Mouse (Mus musculus) MN1 (cell line): ENCODE results near the gene 1700037H04Rik.

Source experiments
- DNase-seq: peaks from one replicate; pipeline ENCODE4 v3.0.0-alpha.2; 2016; ENCODE audit warnings: low spot score

The 1700037H04Rik gene

DNA sequence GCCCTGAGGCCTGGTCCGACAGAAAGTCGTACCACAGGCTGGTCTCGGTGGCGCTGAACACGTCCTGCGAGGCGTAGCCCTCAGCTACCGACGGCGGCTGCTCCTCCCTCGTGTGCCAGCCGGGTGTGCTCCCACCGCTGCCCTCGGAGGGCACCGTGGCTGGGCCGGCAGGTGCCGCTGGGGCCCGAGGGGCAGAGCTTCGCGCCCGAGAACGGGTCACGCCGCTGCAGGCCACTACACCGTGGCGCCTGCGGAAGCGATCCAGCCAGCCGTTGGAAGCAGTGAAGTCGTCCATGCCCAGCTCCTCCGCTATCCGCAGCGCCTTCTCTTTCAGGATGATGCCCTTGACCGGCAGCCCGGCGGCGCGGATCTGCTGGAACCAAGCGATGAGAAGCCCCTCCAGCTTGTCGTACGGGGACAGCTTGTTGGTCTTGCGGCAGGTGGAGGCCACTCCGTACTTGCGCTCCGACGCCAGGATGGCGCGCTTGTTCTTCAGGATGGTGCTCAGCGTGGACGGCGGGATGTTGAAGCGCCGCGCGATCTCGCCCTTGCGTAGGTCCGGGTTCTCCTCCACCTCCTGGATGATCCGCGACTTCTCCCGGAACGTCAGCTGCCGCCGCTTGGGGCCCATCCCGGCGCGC lies 19.5 kb upstream of the 1700037H04Rik start:
- peak; percentile 79 for DNase-seq

- DNase-seq, result no peak
These were observed 19.0 kb upstream of the 1700037H04Rik start for GRCm38 (mm10) chr2:131178828-131179245.

- no peak for DNase-seq
These were observed 18.1 kb upstream of the 1700037H04Rik start for GRCm38 (mm10) chr2:131177932-131178331.

DNA sequence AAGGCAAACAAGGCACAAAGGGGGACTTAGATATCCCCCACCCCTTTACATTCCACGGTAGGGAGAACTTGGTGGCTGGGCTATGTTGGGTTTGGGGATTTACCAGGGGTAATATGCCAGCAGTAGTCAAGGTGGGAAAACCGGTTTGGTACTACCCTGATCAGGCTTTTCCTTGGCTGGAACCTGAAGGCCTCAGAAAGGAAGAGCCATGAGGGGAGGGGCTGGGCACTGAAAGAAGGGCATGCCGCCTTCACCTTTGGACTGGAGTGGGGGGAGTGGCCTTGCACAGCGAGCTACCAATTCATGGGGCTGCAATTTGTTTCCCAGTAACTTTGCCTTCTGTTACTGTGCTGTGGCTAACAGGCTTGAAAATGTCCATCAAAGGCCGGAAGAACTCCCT lies 16.6 kb upstream of the 1700037H04Rik start:
- DNase-seq, result no peak

DNA sequence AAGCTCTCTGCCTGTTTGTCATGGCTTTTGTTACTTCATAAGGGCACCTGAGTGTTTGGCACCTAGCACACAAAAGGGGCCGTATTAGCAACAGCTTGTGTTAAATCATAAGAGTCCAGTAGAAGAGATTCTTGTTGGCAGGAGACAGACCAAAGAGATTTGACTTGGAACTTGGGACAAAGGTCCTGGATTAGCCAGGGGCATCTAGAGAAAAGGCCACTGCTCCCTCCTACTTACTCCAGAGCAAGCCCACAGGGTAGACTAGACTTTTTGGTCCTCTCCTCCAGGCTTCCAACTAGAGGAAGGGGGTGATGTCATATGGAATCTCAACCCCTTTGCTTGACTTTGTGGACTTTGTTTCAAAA lies 16.0 kb upstream of the 1700037H04Rik start:
- DNase-seq, result no peak

GRCm38 (mm10) chr2:131175286-131175944 lies 15.5 kb upstream of the 1700037H04Rik start:
- no peak for DNase-seq

DNA sequence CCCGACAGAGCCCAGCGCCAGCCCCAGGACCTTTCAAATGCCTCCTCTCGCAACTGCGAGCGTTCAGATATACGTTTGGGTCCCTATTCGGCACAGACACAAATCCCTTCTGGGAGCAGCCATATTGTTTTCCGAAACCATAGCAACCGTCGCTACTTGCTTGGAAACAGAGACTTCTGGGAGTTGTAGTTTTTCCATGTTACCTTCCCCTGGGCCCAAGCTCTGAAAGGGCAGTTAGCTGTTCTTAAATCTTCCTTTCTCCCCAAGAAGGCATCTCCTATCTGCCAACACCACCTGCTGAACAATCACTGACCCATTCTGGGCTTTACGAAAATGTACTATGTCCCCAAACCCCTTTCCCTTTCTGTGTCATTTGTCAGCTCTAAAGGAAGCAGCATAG lies 14.8 kb upstream of the 1700037H04Rik start:
- peak; percentile 81 for DNase-seq

DNA sequence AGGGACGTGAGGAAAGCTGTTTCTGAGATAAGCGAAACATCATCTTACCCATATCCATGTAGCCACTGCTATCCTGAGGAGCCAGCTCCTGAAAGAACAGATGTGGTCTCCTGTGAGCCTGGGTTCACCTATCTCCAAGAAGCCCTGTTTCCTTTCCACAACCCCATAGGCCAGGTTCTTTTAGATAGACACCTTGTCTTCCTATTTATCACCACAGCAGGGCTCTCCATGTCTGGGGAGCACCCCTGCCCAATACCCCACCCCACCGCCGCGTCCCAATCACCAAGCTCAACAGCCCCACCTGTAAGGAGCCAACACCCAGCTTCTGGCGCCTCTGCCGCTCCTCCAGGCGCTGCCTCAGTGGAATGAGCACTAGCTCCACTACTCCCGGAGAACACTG lies 12.4 kb upstream of the 1700037H04Rik start:
- no peak for DNase-seq

DNA sequence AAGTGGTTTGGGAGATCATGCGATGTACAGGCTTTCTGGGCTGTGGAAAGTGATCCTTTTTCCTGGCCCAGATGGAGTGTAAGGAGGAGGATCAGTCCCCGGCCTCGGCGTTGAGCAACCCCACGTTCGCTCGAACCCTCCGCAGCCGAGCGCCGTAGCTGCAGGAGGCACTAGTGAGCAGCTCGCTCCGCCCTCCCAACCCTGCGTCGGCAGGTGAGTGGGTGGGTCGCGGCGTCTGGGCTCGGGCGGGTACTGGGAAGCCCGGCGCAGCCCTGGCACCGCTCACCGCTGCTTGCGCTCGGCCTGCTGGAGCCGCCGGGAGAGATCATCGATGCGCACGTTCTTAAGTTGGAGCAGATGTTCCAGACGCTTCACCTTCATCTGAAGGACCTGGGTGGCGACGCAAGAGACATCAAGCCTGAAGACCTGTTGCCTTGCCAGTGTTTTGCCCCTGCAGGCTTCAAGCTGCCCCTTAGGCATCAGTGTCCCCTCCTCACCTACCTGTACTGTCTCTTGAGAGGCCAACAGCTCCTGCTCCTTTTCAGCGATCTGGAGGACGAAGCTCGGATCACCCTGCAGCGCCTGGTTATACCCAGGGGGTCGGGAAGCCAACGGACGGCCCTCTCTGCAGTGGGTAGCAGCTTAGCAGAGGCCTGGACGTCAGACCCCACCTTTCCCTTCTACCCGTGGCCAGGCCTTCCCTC lies 11.7 kb upstream of the 1700037H04Rik start:
- no peak for DNase-seq

DNA sequence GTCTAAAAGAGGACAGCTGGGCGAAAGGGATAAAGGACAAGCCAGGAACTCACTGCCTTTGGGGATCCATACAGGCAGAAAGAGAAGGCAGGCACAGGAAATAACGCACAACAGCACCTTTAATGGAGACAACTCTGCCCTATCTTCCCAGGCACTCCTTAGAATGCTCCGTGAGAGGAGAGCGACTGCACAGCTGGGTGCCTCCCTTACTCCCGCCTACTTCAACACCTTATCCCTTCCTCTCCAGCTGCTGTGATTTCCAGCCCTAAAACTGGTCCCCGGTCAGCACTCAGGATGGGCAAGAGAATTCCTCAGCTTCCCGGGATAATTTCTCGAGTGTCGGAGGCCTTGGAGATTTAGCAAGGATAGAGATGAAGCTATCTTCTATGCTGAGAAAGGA lies 11.1 kb upstream of the 1700037H04Rik start:
- no peak for DNase-seq

GRCm38 (mm10) chr2:131168914-131169313 lies 9.0 kb upstream of the 1700037H04Rik start:
- no peak for DNase-seq

DNA sequence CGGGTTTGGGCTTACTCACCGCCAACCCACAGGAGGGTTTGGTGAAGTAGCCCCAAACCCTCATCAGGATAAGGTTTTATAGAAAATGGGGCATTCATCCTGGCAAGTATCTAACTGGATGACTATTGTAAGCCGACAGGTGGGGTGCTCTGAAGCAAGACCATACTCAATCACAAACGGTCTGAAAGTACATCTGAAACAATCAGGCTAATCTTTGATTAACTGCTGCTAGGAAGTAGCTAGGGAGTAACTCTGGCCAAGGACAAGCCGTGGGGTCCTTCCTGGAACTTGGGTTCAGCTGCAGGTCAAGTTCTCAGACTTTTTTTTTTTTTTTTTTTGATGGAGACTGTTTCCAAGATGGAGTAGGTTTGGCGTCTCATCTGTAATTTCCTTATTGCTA lies 8.1 kb upstream of the 1700037H04Rik start:
- DNase-seq, result no peak

DNA sequence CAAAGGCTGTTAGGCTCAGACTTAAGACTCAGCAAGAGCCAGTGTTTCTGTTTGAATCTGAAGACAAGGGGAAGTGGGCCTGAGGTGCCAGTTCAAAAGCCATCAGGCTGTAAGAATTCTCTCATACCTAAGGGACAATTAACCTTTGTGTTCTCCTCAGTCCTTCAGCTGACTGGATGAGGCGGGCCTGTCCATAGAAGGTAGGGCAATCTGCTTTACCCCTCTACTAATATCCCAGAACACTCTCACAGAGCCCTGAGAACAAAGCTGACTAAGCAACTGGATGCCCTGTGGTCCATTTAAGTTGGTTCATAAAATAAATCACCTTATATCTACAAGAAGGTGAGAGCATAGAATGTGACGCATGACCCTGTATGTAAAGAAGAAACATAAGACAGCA lies 6.3 kb upstream of the 1700037H04Rik start:
- no peak for DNase-seq

- no peak for DNase-seq
These were observed 4.0 kb upstream of the 1700037H04Rik start for GRCm38 (mm10) chr2:131163924-131164323.

DNA sequence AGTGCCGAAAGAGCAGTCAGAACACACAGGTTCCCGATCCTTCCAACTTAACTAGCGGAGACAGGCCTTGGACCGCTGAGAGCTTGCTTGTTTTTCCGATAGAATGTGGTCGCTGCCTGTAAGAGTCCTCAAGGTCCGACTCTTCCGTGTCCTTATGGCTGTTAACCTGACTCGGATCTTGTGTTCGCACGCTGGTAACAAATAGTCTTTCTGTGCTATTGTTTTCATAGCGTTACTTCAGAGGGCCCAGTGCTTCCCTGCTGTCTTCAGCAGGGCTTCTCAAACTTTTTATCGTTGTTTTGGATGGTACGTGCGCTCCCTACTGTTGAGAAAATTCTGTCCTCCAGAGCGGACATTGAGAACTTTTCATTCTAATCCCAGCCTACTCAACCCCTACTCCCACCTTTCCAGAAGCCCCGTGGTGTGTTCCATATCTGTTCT lies 810 bp upstream of the 1700037H04Rik start:
- DNase-seq, result peak; percentile 39

- DNase-seq, result peak; percentile 65
These were observed 380 bp downstream of the 1700037H04Rik start for GRCm38 (mm10) chr2:131159491-131159910.

GRCm38 (mm10) chr2:131156987-131157386 lies 2.9 kb downstream of the 1700037H04Rik start:
- DNase-seq, result no peak

DNA sequence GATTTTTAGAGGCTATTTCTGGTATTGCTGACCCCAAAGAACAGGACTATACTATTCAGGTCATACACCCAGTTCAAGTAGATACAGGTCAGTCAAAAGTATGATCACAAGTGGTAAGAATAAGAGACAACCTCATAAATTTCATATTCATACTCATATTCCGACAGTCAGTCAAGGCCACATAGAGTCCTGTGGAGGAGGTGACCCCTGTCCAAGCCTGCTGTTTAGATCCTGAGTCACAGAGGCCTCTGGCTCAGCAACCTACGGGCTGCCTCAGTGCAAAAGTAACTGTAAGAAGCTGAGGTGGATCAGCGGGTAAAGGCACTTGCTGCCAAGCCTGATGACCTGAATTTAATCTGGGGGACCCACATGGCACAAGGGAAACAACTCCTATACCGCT lies 5.8 kb downstream of the 1700037H04Rik start:
- DNase-seq, result no peak

GRCm38 (mm10) chr2:131152166-131152730 lies 7.6 kb downstream of the 1700037H04Rik start:
- DNase-seq, result no peak

- DNase-seq, result no peak
These were observed 10.7 kb downstream of the 1700037H04Rik start for GRCm38 (mm10) chr2:131149254-131149578.

DNA sequence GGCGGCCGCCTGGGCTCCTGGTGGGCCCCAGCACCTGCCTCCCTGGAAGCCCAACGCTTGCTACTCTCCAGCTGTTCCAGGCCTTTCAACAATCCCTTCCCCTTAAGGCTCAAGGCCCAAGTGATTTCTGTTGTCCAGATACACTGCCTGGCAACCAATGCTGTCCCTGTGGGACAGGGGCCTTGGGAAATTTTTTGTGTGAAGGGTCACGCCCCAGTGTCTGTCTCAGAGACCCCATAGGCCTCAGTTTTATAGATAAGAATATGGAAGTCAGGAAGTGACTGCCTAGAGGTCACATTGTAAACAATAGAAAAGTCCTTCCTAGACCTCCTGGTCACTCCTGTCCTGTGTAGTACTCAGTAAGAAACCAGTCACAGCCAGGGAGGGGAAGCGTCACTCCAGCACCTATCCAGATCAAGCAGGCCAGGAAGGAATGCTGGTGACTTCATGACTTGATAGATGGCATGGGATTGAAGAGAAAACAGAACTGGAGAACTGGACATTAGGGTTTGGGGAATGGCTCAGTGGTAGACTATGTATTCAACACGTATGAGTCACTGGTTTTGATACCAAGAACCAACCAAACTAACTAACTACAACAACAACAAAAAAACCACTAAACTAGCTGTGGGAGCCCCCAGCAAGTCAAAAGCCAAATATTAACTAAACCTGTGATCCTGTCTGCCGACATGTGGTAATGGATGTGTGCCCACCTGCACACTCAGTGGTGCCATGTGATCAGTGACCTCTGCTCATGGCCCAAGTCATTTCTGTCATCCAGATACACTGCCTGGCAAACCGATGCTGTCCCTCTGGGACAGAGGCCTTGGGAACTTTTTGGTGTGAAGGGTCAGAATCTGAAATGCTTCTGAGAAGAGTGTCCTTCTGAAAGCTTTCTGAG lies 11.3 kb downstream of the 1700037H04Rik start:
- DNase-seq, result no peak

GRCm38 (mm10) chr2:131147043-131147365 lies 12.9 kb downstream of the 1700037H04Rik start:
- no peak for DNase-seq
